Mouse (Mus musculus): Measurements from ENCODE around the gene Gatad2b.

- TF ChIP-seq POLR2A (IDR thresholded peaks at IDR 0.05; ENCODE audit: borderline replicate concordance, control insufficient read depth, low read depth, low read length) = no peak
- TF ChIP-seq CTCF (IDR thresholded peaks at IDR 0.05; ENCODE audit: control insufficient read depth, insufficient read depth, low read length) = no peak
Measured at GRCm38 (mm10) chr3:90389511-90390490, 96.8 kb downstream of the Gatad2b start, which contains the start of gene Slc27a3.

Data from bone marrow, adult 2 months (tissue).